Mouse (Mus musculus) embryonic stem cell, embryonic (primary cell): ENCODE data around the gene Lmnb2.

ENCODE experiments used
- CTCF ChIA-PET, 4 experiments: fragments of 300-600 bp in 2 of 4; fragments of 350-600 bp in 2 of 4; sonication (Branson Sonifier 250); formaldehyde crosslinking; loops; one replicate each; lab custom pipeline; 2022; ENCODE audit warnings: inconsistent platforms in 2 of 4; lab: Charles Lee
- POLR2A ChIA-PET, 4 experiments: fragments of 300-600 bp in 2 of 4; fragments of 350-600 bp in 2 of 4; sonication (Branson Sonifier 250); formaldehyde crosslinking; loops; one replicate each; lab custom pipeline; 2022; ENCODE audit warnings: antibody characterized with exemption in 4 of 4, inconsistent platforms in 1 of 4; lab: Charles Lee

The Lmnb2 gene

DNA sequence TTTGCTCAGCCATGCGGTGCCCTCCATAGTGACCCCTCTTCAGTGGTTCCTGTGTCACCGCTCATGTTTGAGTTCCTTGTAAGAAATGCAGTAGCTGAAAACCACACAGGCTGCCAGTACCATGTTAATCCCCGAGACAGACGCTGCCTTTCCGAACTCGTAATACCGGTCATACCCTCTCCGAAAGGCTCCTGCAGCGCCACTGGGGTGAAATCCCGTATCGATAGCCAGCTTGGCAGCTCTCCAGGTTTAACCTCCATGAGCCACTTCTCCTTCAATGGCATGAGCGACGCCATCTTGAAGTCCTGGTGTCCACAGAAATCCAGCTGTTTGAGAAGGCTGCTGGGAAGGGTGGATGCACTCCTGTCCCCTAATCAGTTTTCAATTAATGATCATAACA lies 36.4 kb upstream of the Lmnb2 start:
- POLR2A ChIA-PET: interaction anchor here (0.7 to 23.4 kb wide), 14 partner anchors 9 to 475 kb away, joined by 3 to 1047 read pairs (median 10); partner anchors contain the start of genes Gadd45b (in 4 of the 4) and Mknk2 (in 1 of the 4)
- CTCF ChIA-PET: interaction anchor here in 3 of 4 experiments (0.6 to 3.1 kb wide), 9 partner anchors 14 to 410 kb away, joined by 3 to 91 read pairs (median 7); partner anchors contain the start of gene Gadd45b (in 3 of the 3)

- POLR2A ChIA-PET: interaction anchor here in 3 of 4 experiments (0.6 to 23.4 kb wide), 12 partner anchors 7 to 677 kb away, joined by 3 to 1047 read pairs (median 6); partner anchors contain the start of gene Gadd45b (in 3 of the 3)
- CTCF ChIA-PET: interaction anchor here (0.6 to 1.1 kb wide), 4 partner anchors 43 to 961 kb away, joined by 3 to 5 read pairs (median 4); no protein-coding TSS in a partner anchor
Measured at GRCm38 (mm10) chr10:80952449-80952848, 34.4 kb upstream of the Lmnb2 start.

DNA sequence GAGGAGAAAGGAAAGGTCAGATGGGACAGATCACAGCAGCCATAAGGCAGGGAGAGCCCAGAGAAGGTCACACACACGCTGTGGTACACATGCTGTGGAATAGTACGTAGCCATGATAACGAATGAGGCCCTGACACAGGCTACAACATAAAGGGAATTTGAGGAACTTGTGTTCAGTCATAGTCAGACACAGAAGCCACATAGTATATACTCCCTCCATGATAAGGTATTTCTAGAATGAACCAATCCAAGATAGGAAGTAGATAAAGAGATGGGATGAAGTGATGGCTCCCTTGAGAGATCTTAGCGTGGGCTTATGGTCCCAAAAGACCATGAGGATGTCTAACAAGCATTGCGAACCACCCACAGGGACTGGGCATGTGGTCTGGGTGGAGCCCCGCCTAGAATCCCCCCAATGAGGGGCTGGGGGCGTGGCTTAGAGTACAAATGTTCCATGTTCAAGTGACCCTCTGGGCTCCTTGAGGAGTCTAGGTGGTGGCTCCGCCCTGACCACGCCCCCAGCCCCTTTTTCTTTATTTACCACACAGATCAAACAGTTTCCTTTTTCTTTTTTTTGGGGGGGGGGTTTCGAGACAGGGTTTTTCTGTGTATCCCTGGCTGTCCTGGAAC lies 33.8 kb upstream of the Lmnb2 start:
- ChIA-PET POLR2A (interaction anchor here in 3 of 4 experiments (0.9 to 23.4 kb wide), 18 partner anchors 6 to 121 kb away, joined by 3 to 1108 read pairs (median 24); partner anchors contain the start of genes Gadd45b (in 3 of the 3) and Lmnb2 (in 1 of the 3)), CTCF (interaction anchor here in 3 of 4 experiments (1.1 to 3.6 kb wide), 3 partner anchors 9 to 205 kb away, joined by 3 to 21 read pairs (median 4); no protein-coding TSS in a partner anchor)

GRCm38 (mm10) chr10:80950314-80950713 lies 32.3 kb upstream of the Lmnb2 start:
- ChIA-PET POLR2A (interaction anchor here in 3 of 4 experiments (0.9 to 23.1 kb wide), 20 partner anchors 10 to 410 kb away, joined by 3 to 1108 read pairs (median 6); partner anchors contain the start of genes Gadd45b (in 3 of the 3), Lmnb2 (in 1 of the 3) and Map2k2 (in 1 of the 3)), CTCF (interaction anchor here in 2 of 4 experiments (1.5 to 5.0 kb wide), 5 partner anchors 10 to 45 kb away, joined by 4 to 49 read pairs (median 7); partner anchors contain the start of gene Gadd45b (in 1 of the 2))

- POLR2A ChIA-PET: interaction anchor here in 3 of 4 experiments (0.7 to 23.1 kb wide), 20 partner anchors 9 to 327 kb away, joined by 3 to 1108 read pairs (median 5); partner anchors contain the start of genes Gadd45b (in 3 of the 3) and Lmnb2 (in 2 of the 3)
- CTCF ChIA-PET: interaction anchor here in 3 of 4 experiments (0.6 to 5.0 kb wide), 8 partner anchors 9 to 201 kb away, joined by 3 to 49 read pairs (median 4); partner anchors contain the start of gene Gadd45b (in 1 of the 3)
Measured at GRCm38 (mm10) chr10:80949081-80949480, 31.0 kb upstream of the Lmnb2 start.

DNA sequence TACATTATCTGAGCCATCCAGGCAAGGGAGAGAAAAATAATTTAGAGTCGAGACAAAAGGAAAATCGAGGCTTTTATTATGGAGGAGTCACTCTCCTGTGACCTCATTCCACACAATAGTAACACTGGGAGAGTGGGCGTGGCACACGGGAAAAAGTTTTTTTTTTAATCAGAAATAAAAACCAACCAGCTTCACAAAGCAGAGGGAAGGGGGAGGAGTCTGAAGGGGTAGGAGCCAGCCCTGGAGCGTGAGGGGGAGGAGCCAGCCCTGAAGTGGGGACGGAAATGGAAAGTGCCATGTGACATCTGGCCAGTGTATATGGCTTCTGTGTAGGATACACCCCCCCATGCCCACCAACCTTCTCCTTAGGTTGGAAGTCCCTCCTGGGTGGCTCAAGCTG lies 30.5 kb upstream of the Lmnb2 start:
- CTCF ChIA-PET: interaction anchor here in 3 of 4 experiments (0.6 to 5.0 kb wide), 6 partner anchors 9 to 201 kb away, joined by 3 to 49 read pairs (median 5); partner anchors contain the start of gene Gadd45b (in 1 of the 3)
- POLR2A ChIA-PET: interaction anchor here in 3 of 4 experiments (0.6 to 23.1 kb wide), 19 partner anchors 8 to 416 kb away, joined by 3 to 1108 read pairs (median 5); partner anchors contain the start of genes Gadd45b (in 3 of the 3) and Lmnb2 (in 2 of the 3)

GRCm38 (mm10) chr10:80947802-80948201 lies 29.8 kb upstream of the Lmnb2 start:
- POLR2A ChIA-PET: interaction anchor here in 3 of 4 experiments (1.1 to 23.1 kb wide), 9 partner anchors 13 to 70 kb away, joined by 3 to 1108 read pairs (median 40); partner anchors contain the start of genes Gadd45b (in 3 of the 3) and Lmnb2 (in 1 of the 3)
- CTCF ChIA-PET: interaction anchor here (1.2 to 5.0 kb wide), 12 partner anchors 8 to 47 kb away, joined by 3 to 49 read pairs (median 8); partner anchors contain the start of gene Gadd45b (in 1 of the 4)

GRCm38 (mm10) chr10:80946684-80947437 lies 28.8 kb upstream of the Lmnb2 start:
- CTCF ChIA-PET: interaction anchor here (0.6 to 5.0 kb wide), 57 partner anchors 9 to 606 kb away, joined by 3 to 49 read pairs (median 4); partner anchors contain the start of genes Gadd45b (in 3 of the 4), Cactin (in 1 of the 4), Gng7 (in 1 of the 4) and Lmnb2 (in 1 of the 4)
- POLR2A ChIA-PET: interaction anchor here (0.7 to 23.1 kb wide), 25 partner anchors 9 to 270 kb away, joined by 3 to 1108 read pairs (median 4); partner anchors contain the start of genes Gadd45b (in 4 of the 4), Lmnb2 (in 1 of the 4), Slc39a3 (in 1 of the 4) and Thop1 (in 1 of the 4)

DNA sequence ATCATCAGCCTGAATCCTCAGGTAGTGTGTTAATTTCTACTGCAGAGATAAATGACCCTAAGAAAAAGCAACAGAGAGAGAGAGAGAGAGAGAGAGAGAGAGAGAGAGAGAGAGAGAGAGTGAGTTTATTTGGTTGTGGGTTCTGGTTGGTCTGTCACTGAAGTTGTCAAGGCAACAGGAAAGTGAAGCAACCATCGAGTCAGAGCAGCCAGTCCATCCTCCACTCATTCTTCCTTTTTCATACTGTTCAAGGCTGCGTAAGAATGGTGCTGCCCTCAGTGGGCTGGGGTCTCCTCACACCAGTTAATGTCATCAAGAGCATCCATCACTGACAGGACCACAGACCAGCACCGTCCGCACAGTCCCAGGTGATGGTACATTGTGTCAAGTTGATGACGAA lies 26.2 kb upstream of the Lmnb2 start:
- ChIA-PET CTCF (interaction anchor here in 3 of 4 experiments (0.6 to 2.0 kb wide), 8 partner anchors 12 to 93 kb away, joined by 3 to 17 read pairs (median 6); partner anchors contain the start of gene Gadd45b (in 1 of the 3)), POLR2A (interaction anchor here in 3 of 4 experiments (0.7 to 26.8 kb wide), 9 partner anchors 13 to 247 kb away, joined by 3 to 1108 read pairs (median 36); partner anchors contain the start of genes Gadd45b (in 3 of the 3) and Lmnb2 (in 1 of the 3))

DNA sequence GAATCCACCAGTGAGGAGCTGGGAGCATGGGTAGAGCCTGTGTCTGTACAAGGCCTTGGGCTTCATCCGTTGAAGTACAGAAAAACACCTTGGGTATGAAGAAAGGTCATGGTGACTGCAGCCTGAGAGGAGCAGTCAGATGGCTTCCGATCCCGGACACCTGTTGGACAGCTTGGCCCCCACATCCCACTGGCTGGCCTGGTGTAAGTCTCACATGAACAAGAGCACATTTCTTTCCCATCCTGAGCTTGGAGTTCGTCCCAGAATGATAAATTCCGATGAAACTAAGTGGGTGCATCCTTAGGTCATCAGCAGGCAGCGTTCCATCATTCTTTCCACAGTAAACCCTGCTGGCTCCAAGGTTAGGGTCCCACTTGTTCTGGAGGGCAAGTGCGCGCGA lies 25.7 kb upstream of the Lmnb2 start:
- POLR2A ChIA-PET: interaction anchor here in 3 of 4 experiments (0.7 to 26.8 kb wide), 24 partner anchors 12 to 544 kb away, joined by 3 to 1108 read pairs (median 4); partner anchors contain the start of genes Gadd45b (in 3 of the 3), Lmnb2 (in 1 of the 3) and Mbd3 (in 1 of the 3)

DNA sequence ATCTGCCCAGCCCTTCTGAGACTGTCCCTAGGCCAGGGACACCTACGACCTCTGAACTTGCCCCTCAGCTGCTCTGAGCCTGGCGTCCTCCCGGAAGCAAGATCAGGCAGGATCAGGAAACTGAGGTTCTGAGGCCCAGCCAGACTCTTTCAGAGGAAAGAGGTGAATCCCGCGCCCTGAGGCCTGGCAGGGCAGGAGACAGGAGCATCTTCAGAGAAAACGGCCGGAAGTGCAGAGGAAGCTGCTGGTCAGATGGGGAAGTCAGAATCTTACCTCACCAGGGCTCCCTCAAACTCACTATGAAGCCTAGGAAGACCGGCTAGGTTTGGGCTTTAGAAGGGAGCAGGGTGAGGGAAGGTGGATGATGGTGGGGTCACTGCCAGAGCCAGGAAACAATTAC lies 24.9 kb upstream of the Lmnb2 start:
- ChIA-PET CTCF (interaction anchor here (0.7 to 2.0 kb wide), 15 partner anchors 9 to 94 kb away, joined by 3 to 17 read pairs (median 4); partner anchors contain the start of gene Gadd45b (in 3 of the 4)), POLR2A (interaction anchor here in 3 of 4 experiments (0.6 to 26.8 kb wide), 21 partner anchors 11 to 543 kb away, joined by 3 to 1108 read pairs (median 4); partner anchors contain the start of genes Gadd45b (in 3 of the 3), Lmnb2 (in 1 of the 3) and Mbd3 (in 1 of the 3))

More for the DNA sequence above, 25.7 kb upstream of the Lmnb2 start:
- CTCF ChIA-PET: interaction anchor here (0.9 to 2.0 kb wide), 14 partner anchors 10 to 93 kb away, joined by 3 to 17 read pairs (median 4); partner anchors contain the start of gene Gadd45b (in 3 of the 4)

DNA sequence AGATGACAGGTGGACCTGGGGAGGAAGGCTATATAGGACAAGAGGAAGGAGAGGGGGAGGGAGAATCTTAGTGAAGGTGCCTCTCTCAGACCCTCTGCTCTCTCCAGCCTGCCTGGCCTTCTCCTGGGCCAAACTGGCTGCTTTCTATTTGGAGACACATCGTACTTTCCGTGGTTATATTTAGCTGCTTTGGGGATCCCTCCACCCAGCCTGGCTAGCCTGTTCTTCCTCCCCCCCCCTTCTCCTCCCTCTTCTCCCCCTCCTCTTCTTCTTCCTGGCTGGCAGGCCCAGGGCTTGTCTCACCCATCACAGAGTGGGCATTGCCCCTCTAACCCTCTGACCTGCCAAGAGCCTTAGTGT lies 22.9 kb upstream of the Lmnb2 start:
- POLR2A ChIA-PET: interaction anchor here (0.6 to 26.8 kb wide), 46 partner anchors 9 to 524 kb away, joined by 3 to 1108 read pairs (median 5); partner anchors contain the start of genes Gadd45b (in 4 of the 4), Map2k2 (in 2 of the 4), Csnk1g2 (in 1 of the 4) and Lmnb2 (in 1 of the 4)
- CTCF ChIA-PET: interaction anchor here (0.6 to 2.6 kb wide), 15 partner anchors 9 to 141 kb away, joined by 3 to 22 read pairs (median 4); partner anchors contain the start of genes Gadd45b (in 2 of the 4) and Sgta (in 1 of the 4)

DNA sequence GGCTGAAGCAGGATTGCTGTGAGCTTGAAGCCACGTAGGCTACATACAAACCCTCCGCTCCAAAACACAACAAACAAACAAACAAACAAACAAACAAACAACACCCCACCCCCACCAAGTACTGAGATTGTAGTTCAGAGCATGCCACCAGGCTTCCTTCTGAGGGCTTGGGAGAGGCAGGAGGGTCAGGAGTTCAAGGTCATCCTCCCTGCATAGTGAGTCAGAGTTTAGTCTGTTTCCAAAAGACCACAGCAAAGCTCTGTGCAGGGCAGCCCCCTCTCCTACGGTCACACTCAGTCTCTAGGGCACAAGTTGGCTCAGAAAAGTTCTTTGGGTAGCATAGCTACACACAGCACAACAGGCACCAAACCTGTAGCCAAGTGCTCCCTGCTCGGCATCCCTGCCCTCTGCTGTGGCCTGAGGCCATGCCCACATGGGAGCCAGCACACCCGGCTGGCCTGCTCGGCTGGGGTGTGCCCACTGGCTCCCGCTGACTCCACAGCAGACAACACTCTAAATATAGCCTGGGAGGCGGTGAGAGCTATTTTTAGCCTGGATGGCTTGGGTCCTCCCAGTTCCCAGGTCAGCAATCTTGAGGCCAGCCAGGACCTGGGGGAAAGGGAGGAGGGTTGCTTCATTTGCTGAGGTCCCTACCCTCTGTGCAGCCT lies 22.4 kb upstream of the Lmnb2 start:
- POLR2A ChIA-PET: interaction anchor here (0.6 to 26.8 kb wide), 69 partner anchors 8 to 541 kb away, joined by 3 to 1108 read pairs (median 4); partner anchors contain the start of genes Gadd45b (in 4 of the 4), Map2k2 (in 3 of the 4), Ap3d1 (in 2 of the 4) and Lmnb2 (in 2 of the 4)
- CTCF ChIA-PET: interaction anchor here (0.5 to 2.6 kb wide), 19 partner anchors 9 to 352 kb away, joined by 3 to 22 read pairs (median 4); partner anchors contain the start of genes Gadd45b (in 2 of the 4), Sgta (in 1 of the 4) and Timm13 (in 1 of the 4)

GRCm38 (mm10) chr10:80939671-80940070 lies 21.6 kb upstream of the Lmnb2 start:
- CTCF ChIA-PET: interaction anchor here (0.6 to 2.6 kb wide), 16 partner anchors 8 to 59 kb away, joined by 3 to 22 read pairs (median 5); partner anchors contain the start of genes Gadd45b (in 2 of the 4) and Timm13 (in 1 of the 4)

More at GRCm38 (mm10) chr10:80939671-80940070, 21.6 kb upstream of the Lmnb2 start:
- POLR2A ChIA-PET: interaction anchor here (0.7 to 26.8 kb wide), 51 partner anchors 9 to 540 kb away, joined by 3 to 1108 read pairs (median 4); partner anchors contain the start of genes Gadd45b (in 4 of the 4), Ap3d1 (in 2 of the 4), Lmnb2 (in 2 of the 4) and Map2k2 (in 2 of the 4)
